Mouse (Mus musculus) hindbrain, embryonic 12.5 days (tissue): ENCODE measurements around the gene P2rx3. TPM values are rescaled to one million over a fixed set of nuclear protein-coding genes. Genes with fewer than 3 reads are reported as not detected.
A peak's percentile ranks its signal among the peaks of the same experiment; 100 is the strongest.

Source experiments
- ATAC-seq: fragments of 200-750 bp; cut with Nextera tagmentation; 2 replicates; pipeline ENCODE4 v1.8.0; 2017; ENCODE audit warnings: moderate TSS enrichment; ENCODE audit not compliant: low FRiP score
- H3K27ac ChIP-seq: fragments of 300-500 bp; sonication (generic); 2 replicates; pipeline ENCODE4 v1.5.1; 2016; ENCODE audit warnings: mild to moderate bottlenecking
- H3K27me3 ChIP-seq: fragments of 300-500 bp; sonication (generic); 2 replicates; pipeline ENCODE4 v1.6.1; 2016; ENCODE audit warnings: mild to moderate bottlenecking
- H3K36me3 ChIP-seq: fragments of 300-500 bp; sonication (generic); 2 replicates; pipeline ENCODE4 v1.6.1; 2016; ENCODE audit warnings: mild to moderate bottlenecking
- H3K4me1 ChIP-seq: fragments of 300-500 bp; sonication (generic); 2 replicates; pipeline ENCODE4 v1.6.1; 2016
- H3K4me2 ChIP-seq: fragments of 300-500 bp; sonication (generic); replicated peaks from 2 replicates; pipeline ENCODE4 v1.6.1; 2016; ENCODE audit warnings: mild to moderate bottlenecking
- H3K4me3 ChIP-seq: fragments of 300-500 bp; sonication (generic); 2 replicates; pipeline ENCODE4 v1.5.1; 2016; ENCODE audit warnings: mild to moderate bottlenecking
- H3K9ac ChIP-seq: fragments of 300-500 bp; sonication (generic); 2 replicates; pipeline ENCODE4 v1.6.1; 2016; ENCODE audit warnings: mild to moderate bottlenecking, moderate library complexity
- H3K9me3 ChIP-seq: fragments of 300-500 bp; sonication (generic); replicated peaks from 2 replicates; pipeline ENCODE4 v1.6.1; 2016; ENCODE audit warnings: mild to moderate bottlenecking
- WGBS: fragments of 180-500 bp; shearing (Covaris S2); methylation state at CpG from one replicate; pipeline ENCODE4 v1.1.7; 2016; 5-methylcytosine and 5-hydroxymethylcytosine counted together
- polyA plus RNA-seq: library from polyadenylated mRNA; unstranded; fragments of >200 nt; fragmentation: Nextera tagmentation; extraction: Ambion mirVana; gene quantifications from 2 replicates; pipeline ENCODE4 v1.2.1, GENCODE M21; 2016

P2rx3 gene
- polyA plus RNA-seq = 18.1 and 23.7 TPM in 2 replicates

DNA sequence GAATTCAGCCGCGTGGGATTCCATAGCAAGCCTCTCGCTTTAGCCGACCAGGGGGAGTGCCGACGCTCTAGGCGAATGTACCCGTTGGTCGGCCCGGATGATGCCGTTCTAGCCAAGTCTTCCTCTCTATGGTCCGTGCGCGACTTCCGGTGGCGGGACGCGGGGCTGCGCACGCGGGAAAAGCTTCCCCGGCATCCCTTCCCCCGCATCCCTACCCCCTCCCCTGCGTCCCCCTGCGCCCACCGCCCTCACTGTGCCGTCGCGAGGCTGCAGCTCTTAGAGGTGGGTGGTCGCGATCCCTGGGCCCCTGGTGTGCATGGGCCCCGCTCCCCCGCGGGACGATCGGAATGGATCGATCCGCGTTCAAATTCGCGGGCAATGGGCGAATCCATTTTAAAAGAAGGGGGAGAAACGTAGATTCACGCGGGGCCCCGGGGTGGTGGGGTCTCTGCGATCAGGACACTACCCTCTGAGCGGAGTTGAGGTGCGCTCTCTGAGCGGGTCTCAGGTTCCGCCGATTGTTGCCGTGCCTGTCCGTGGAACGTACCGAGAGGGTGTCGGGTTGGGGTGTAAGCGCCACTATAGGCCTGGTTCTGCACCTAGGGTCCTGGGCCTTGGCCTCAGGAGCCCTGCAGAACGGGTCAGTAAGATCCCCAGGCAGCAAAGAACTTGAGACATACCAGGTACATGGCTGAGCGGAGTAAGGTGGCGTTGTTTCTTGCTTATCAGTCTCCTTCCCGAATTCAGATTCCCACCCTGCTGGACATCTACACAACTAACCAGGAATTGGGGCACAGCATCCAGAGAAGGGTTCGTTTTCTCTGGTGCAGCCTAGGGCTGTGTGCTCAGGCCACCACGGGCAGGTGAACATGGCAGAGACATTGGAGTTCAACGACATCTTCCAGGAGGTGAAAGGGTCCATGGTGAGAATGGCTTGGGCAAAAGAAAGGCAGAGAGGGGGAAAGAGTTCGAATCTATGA lies at the start of gene P2rx3, which contains the start of gene Ssrp1:
Gene P2rx3 (minus strand): TSS at position 416 of the 980 bp plus-strand sequence.
Gene Ssrp1 (plus strand): TSS at position 188 of the 980 bp plus-strand sequence.
- peak within 1 kb of the TSS; percentile 89 for H3K9ac ChIP-seq
- peaks cover 21% of the 10 kb centered on the region for H3K4me1 ChIP-seq
- H3K27ac ChIP-seq = peak within 1 kb of the TSS; percentile 86
- peak within 1 kb of the TSS; percentile 83 for H3K4me2 ChIP-seq
- no peaks in the 10 kb centered on the region for H3K27me3 ChIP-seq
- H3K9me3 ChIP-seq = no peaks in the 10 kb centered on the region
- peaks cover 30% of the 10 kb centered on the region for H3K36me3 ChIP-seq
- H3K4me3 ChIP-seq = peak within 1 kb of the TSS; percentile 75
- ATAC-seq = peak; percentile 95
- 1% methylated on average over 66 of the region's 66 CpGs for WGBS

DNA sequence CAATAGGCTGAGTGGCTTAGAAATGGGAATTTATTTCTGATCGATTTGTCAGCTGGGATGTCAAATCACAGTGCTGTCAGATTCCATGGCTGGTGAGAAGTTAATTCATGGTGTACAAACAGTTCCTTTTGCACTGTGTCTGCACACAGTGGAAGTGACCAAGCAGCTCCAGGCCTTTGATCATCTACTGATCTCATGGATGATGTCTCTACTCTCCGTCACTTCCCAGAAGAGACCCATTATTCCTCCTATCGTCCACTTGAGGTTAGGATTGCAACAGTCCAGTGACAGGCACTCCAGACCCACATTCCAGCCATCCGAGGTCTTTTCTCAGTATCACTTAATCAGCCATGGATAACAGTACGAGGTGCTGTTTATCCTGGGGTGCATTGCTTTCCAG lies 36.5 kb upstream of the P2rx3 start:
- no peak overlapping the region for H3K9ac ChIP-seq
- no peak overlapping the region for H3K4me2 ChIP-seq

DNA sequence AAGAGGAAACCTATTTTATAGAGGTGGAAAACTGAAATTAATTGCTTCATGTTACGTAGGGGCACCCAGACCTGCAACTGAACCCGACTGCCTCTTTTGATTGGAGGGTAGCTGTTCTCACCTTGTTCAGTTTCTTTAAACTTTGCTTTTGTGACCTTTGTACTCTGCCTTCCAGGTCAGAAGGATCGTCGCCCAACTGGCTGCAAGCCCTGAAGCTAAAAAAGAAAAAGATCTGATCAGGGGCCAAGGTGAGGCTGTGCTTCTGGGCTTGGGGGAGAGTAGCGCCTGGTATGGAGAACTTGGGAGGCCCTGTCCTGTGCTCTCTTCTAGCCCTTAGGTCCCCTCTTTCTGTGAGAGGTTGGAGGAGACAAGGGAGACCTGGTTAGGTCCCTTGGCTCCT lies 34.7 kb upstream of the P2rx3 start:
- Histone ChIP-seq H3K36me3 (peaks cover 50% of the 10 kb centered on the region), H3K27ac (no peak overlapping the region), H3K9ac (no peak overlapping the region), H3K4me2 (no peak overlapping the region), H3K4me3 (no peak overlapping the region), H3K4me1 (no peaks in the 10 kb centered on the region; the same call in 1 of the 2 replicates), H3K27me3 (no peaks in the 10 kb centered on the region), H3K9me3 (no peaks in the 10 kb centered on the region)
- ATAC-seq = no peak
- 95% methylated on average over 5 of the region's 5 CpGs for WGBS

More for the DNA sequence above, 36.5 kb upstream of the P2rx3 start:
- no peaks in the 10 kb centered on the region; the same call in 1 of the 2 replicates for H3K4me1 ChIP-seq
- H3K9me3 ChIP-seq = no peaks in the 10 kb centered on the region
- ATAC-seq = no peak
- H3K4me3 ChIP-seq = no peak overlapping the region
- H3K27ac ChIP-seq = no peak overlapping the region
- no peaks in the 10 kb centered on the region for H3K27me3 ChIP-seq
- WGBS = 92% methylated on average over 5 of the region's 5 CpGs
- peaks cover 50% of the 10 kb centered on the region for H3K36me3 ChIP-seq

DNA sequence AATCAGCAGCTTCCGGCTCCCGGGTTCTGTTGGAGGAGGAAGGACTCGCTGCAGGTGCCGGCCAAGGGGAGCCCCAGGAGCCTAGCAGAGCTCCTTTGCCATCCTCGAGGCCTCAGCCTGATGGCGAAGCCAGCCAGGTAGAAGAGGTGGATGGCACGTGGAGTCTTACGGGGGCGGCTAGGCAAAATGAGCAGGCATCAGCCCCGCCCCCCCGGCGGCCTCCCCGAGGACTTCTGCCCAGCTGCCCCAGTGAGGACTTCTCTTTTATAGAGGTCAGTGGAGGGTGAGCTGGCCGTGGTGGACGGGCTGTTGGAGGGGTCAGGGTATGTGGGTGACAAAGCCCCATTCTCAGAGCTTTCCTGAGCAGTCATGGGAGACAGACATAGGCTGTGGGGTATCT lies 32.8 kb upstream of the P2rx3 start:
- Histone ChIP-seq H3K4me1 (no peaks in the 10 kb centered on the region; the same call in 1 of the 2 replicates), H3K4me2 (no peak overlapping the region), H3K27ac (no peak overlapping the region), H3K27me3 (no peaks in the 10 kb centered on the region), H3K36me3 (peaks cover 64% of the 10 kb centered on the region), H3K9me3 (no peaks in the 10 kb centered on the region), H3K4me3 (no peak overlapping the region), H3K9ac (no peak overlapping the region)
- 76% methylated on average over 15 of the region's 15 CpGs for WGBS
- ATAC-seq = no peak

DNA sequence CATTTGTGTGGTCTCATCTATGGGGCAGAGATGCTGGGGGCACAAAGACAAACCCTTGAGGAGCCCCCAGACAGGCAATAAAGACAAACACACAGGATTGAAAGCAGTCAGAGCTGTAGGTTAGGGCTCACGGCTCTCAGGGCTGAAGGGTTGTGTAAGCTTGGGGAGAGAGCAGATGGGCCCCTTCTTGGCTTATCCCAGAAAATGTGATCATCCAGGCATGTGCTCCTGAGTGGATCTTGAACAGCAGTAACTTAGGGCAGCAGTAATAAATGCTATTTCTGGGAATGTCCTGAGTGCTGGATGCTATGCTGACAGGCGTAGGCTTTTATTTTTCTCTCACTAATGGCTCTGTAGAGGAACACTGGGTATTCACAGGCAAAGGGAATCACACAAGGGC lies 31.4 kb upstream of the P2rx3 start:
- Histone ChIP-seq H3K9ac (no peak overlapping the region), H3K9me3 (no peaks in the 10 kb centered on the region), H3K36me3 (peaks cover 65% of the 10 kb centered on the region), H3K4me3 (no peak overlapping the region), H3K27me3 (no peaks in the 10 kb centered on the region), H3K4me2 (no peak overlapping the region), H3K27ac (no peak overlapping the region), H3K4me1 (no peaks in the 10 kb centered on the region; the same call in 1 of the 2 replicates)
- ATAC-seq = no peak
- WGBS = 96% methylated on average over 2 of the region's 2 CpGs

DNA sequence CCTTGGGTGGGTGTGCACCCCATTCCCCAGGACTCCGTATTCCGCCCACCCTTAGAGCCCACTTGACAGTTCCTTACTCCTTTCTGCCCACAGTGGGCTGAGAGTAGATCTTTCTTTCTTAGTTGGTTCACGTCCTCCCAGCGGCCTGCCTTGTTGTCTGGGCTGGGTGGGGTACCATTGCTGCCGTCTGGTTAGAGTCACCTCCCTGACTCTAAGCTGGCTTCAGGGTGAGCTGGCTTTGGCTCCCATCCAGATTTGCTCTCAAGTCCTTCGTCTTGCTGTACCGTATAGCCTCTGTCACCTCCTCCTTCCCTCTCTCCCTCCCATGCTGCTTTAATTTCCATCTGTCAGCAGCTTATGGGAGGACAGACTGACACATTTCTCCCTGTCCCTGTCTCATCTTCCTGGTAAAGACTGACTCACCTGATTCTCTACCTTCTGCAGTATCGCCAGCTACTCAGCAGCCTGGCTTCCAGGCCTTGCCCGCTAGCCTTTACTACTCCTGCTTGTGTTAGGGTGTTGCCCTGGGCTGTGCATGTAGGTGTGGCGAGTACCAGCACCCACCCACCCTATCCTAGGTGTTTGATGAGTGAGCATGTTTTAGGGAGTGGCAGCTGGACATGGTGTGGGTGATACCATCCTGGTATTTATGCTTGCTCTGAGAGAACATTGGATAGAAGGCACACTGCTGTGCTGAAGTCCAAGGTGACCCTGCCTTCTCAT lies 30.8 kb upstream of the P2rx3 start:
- 84% methylated on average over 10 of the region's 10 CpGs for WGBS
- H3K4me3 ChIP-seq = no peak overlapping the region
- H3K4me1 ChIP-seq = no peaks in the 10 kb centered on the region; the same call in 1 of the 2 replicates
- no peaks in the 10 kb centered on the region for H3K9me3 ChIP-seq
- no peak overlapping the region for H3K27ac ChIP-seq
- no peak for ATAC-seq
- H3K27me3 ChIP-seq = no peaks in the 10 kb centered on the region
- peaks cover 65% of the 10 kb centered on the region for H3K36me3 ChIP-seq
- H3K9ac ChIP-seq = no peak overlapping the region
- H3K4me2 ChIP-seq = no peak overlapping the region

DNA sequence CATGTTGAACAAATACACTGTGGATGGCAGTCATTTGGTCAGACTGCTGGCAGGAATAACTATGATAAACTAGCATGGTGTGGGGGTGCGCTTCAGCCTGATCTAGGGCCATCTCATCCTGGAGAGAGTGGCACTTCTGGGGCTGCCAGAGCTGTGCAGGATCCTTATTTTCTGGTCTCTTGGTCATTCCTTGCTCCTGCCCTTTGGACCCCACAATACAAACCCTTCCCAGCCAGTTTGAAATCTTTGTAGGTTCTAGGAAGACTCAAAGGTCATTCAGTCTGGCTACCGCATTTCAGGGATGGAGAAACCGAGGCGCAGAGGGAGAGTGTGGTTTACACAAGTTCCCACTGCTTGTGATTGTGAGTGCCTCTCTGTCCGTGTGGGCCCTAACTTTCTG lies 29.7 kb upstream of the P2rx3 start:
- Histone ChIP-seq H3K27ac (no peak overlapping the region), H3K4me3 (no peak overlapping the region), H3K9ac (no peak overlapping the region), H3K4me1 (no peaks in the 10 kb centered on the region; the same call in 1 of the 2 replicates), H3K27me3 (no peaks in the 10 kb centered on the region), H3K36me3 (peaks cover 66% of the 10 kb centered on the region), H3K9me3 (no peaks in the 10 kb centered on the region), H3K4me2 (no peak overlapping the region)
- WGBS = 91% methylated on average over 5 of the region's 5 CpGs
- ATAC-seq = no peak

DNA sequence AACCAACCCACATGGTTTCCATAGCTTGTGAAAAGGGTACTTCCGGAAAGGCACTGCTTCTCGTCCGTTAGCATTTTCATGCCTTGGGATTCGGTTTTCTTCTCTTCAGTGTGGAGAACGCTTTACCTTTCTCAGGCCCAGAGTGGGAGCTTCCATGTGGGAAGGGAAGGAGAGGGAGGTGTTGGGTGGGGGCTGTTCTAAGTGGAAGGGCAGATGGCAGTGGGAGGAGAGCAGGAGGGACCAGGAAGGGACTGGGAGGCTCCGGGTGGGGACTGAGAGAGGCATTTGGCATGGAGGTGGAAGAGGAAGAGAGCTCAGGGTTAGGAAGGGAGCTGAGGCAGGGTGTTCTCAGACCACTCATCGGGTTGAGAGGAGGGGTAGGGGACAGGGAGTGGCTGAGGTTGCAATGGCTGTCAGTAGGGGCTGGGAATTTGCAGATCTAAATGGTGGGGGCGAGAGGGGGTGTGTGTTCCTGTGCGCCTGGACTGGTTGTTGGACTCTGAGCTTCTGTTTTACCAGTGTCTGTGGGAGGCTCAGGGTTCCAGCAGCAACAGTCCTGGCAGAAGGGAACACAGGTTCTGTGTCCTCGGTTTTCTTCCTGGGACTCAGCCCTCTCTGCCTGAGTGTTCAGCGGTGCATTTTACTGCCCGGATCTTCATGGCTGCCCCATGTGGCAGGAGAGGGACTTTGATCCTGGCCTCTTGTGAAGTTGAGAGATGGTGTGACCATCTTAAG lies 28.0 kb upstream of the P2rx3 start:
- Histone ChIP-seq H3K4me1 (peaks cover 6% of the 10 kb centered on the region), H3K9ac (no peak overlapping the region), H3K4me2 (no peak overlapping the region), H3K9me3 (no peaks in the 10 kb centered on the region), H3K27me3 (no peaks in the 10 kb centered on the region; the same call in 1 of the 2 replicates), H3K27ac (no peak overlapping the region), H3K36me3 (peaks cover 55% of the 10 kb centered on the region), H3K4me3 (no peak overlapping the region)
- ATAC-seq = no peak
- 86% methylated on average over 12 of the region's 12 CpGs for WGBS

DNA sequence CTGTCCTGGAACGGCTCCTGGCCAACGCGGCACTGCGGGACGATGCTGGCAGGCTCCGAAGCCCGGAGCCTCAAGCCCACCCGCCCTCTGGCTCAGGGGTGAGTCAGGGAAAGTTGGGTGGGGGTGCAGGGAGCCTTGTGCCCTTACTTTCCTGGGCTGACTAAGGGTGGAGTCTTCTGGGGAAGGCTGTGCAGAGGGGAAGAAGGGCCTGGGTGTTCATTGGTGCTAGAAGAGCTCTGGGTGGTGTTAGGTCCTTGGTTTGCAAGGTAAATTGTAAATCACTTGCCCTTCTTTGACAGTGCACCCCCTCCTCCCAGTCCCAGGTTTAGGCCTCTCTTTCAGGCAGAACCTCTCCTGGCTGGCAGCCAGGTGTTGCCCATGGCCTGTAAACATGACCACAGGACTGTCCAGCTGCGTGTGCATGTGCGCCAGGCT lies 23.9 kb upstream of the P2rx3 start:
- Histone ChIP-seq H3K4me3 (peak overlapping the region; percentile 20), H3K4me1 (peaks cover 6% of the 10 kb centered on the region), H3K9me3 (no peaks in the 10 kb centered on the region), H3K4me2 (peak overlapping the region; percentile 36), H3K36me3 (peaks cover 85% of the 10 kb centered on the region), H3K9ac (peak overlapping the region; percentile 38), H3K27me3 (no peaks in the 10 kb centered on the region; the same call in 1 of the 2 replicates), H3K27ac (no peak overlapping the region)
- 47% methylated on average over 10 of the region's 10 CpGs for WGBS
- ATAC-seq = no peak

DNA sequence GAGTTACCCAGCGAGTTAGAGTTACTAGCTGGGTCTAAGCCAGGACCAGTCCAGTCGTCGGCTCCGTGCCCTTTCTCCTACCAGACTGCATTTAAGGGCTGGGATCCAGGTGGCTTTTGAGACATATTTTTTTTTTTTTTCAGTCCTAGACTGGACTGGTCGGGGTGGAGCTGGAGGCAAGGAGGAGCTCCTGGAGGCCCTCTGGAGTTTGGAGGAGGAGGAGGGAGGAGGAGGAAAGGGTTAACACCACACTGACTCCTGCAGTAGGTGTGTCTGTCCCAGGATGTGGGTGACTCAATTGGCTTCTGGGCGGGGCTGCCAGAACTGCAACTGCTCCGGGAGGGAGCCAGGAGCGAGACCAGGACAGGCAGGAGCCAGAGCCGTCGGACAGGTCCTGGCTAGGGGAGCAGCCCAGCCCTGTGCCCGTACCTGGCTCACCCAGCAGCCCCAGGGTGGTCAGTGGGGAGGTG lies 23.4 kb upstream of the P2rx3 start:
- Histone ChIP-seq H3K27ac (no peak overlapping the region), H3K27me3 (no peaks in the 10 kb centered on the region; the same call in 1 of the 2 replicates), H3K4me1 (peaks cover 6% of the 10 kb centered on the region), H3K9me3 (no peaks in the 10 kb centered on the region), H3K4me2 (peak overlapping the region; percentile 36), H3K4me3 (peak overlapping the region; percentile 20), H3K36me3 (peaks cover 86% of the 10 kb centered on the region), H3K9ac (peak overlapping the region; percentile 38)
- WGBS = 23% methylated on average over 11 of the region's 11 CpGs
- 0 out of 2 replicates have a peak, but pooled peaks have one; percentile 36 for ATAC-seq

DNA sequence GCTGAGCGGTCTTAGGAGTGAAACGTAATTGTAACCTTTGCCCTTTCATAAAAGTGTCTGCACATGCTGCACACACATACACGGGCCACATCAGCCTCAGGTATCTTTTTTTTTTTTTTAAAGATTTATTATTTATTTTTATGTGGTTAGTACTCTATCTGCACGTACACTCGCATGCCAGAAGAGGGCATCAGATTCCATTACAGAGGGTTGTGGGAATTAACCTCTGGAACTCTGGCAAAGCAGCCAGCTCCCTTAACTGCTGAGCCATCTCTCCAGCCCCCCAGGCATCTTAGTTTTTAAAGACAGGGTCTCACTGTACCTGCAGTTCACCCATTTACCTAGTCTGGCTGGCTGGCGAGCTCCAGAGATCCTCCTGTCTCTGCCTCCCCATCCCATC lies 22.4 kb upstream of the P2rx3 start:
- Histone ChIP-seq H3K9me3 (no peaks in the 10 kb centered on the region), H3K4me1 (peaks cover 6% of the 10 kb centered on the region), H3K4me3 (no peak overlapping the region), H3K4me2 (no peak overlapping the region), H3K36me3 (peaks cover 86% of the 10 kb centered on the region), H3K27me3 (no peaks in the 10 kb centered on the region; the same call in 1 of the 2 replicates), H3K27ac (no peak overlapping the region), H3K9ac (no peak overlapping the region)
- ATAC-seq = no peak
- WGBS = 89% methylated on average over 6 of the region's 6 CpGs
